Mouse (Mus musculus) lung, adult 2 months (tissue): Measurements from ENCODE around the gene Gpr88.

Experiments used
- CTCF ChIP-seq: fragments of 200-500 bp; IDR thresholded peaks from 2 replicates; pipeline ENCODE4 v1.5.1; 2011; ENCODE audit warnings: mild to moderate bottlenecking, low read length, control low read depth; ENCODE audit not compliant: insufficient read depth
- POLR2A ChIP-seq: fragments of 200-500 bp; IDR thresholded peaks from 2 replicates; pipeline ENCODE4 v1.6.1; 2011; ENCODE audit warnings: low read depth, mild to moderate bottlenecking, control low read depth, low read length, borderline replicate concordance; ENCODE audit errors: extremely low read depth

DNA sequence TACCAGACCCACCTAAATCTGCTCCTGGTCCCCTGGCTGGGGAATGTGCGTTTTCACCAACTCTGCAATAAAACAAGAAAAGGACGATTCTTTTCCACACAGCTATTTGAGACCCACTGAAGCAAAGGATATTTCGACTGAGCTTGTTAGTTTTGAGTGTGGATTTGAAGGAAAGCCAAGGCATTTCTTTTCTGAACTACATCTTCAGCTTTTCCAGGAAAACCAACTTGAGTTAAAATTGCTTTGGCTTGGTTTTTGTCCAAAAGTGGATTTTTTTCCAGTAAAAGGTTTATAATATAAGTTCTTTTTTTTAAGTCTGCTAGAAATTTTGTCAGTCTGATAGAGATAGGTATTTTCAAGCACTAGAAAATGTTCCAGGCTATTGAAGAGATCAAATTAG, 13.1 kb upstream of the Gpr88 start:
- TF ChIP-seq CTCF = no peak
- no peak for TF ChIP-seq POLR2A
